Mouse (Mus musculus) C2C12 (cell line): ENCODE measurements at regions not wholly inside any gene's neighbourhood (a gene's known extent, or its start where the extent isn't known, plus 50 kb on each side); places are given as distances from the start of the nearest gene placed in this dataset.

ENCODE experiments used
- CEBPB ChIP-seq: IDR thresholded peaks from one replicate; pipeline ENCODE4 v1.6.1; 2011; ENCODE audit warnings: low read depth, mild to moderate bottlenecking, control low read depth, moderate library complexity
- CTCF ChIP-seq: IDR thresholded peaks from one replicate; pipeline ENCODE4 v1.5.1; 2011; ENCODE audit not compliant: control insufficient read depth, insufficient read depth, insufficient read length

- TF ChIP-seq CTCF (no peak), CEBPB (no peak)
Observed at GRCm38 (mm10) chr13:54304251-54304650, 66.9 kb upstream of the Cplx2 start.
